Mouse (Mus musculus): Measurements from ENCODE around the gene Hexim2. TPM values are rescaled to one million over a fixed set of nuclear protein-coding genes. Genes with fewer than 3 reads are reported as not detected.

Gene Hexim2
- polyA plus RNA-seq, 1 experiment from 2014 or later = 5.6 TPM

- H3K9ac ChIP-seq (ENCODE audit: low read depth, low read length) = no peak overlapping the region
- 67% methylated on average over 7 of the region's 7 CpGs for WGBS (ENCODE audit: insufficient replicate concordance)
- H3K4me3 ChIP-seq (ENCODE audit: low read depth, low read length) = no peak overlapping the region
- no peak overlapping the region for H3K4me2 ChIP-seq
- no peak overlapping the region for H3K27ac ChIP-seq (ENCODE audit: low read depth, low read length)
- no peaks in the 10 kb centered on the region for H3K36me3 ChIP-seq (ENCODE audit: control insufficient read depth, insufficient read depth, low read length)
- no peaks in the 10 kb centered on the region; the same call in 1 of the 2 replicates for H3K27me3 ChIP-seq (ENCODE audit: control insufficient read depth, insufficient read depth, low read length)
- ATAC-seq (replicated peaks; ENCODE audit: insufficient number of reproducible peaks, low FRiP score, low TSS enrichment) = no peak
- H3K9me3 ChIP-seq (replicated peaks; ENCODE audit: control insufficient read depth, low read length) = no peaks in the 10 kb centered on the region
- no peaks in the 10 kb centered on the region for H3K4me1 ChIP-seq (ENCODE audit: control insufficient read depth, insufficient read depth, low read length)
Observed at GRCm38 (mm10) chr11:103161449-103161848, 29.2 kb downstream of the Hexim2 start.

- H3K4me2 ChIP-seq = no peak overlapping the region
- WGBS (ENCODE audit: insufficient replicate concordance) = 83% methylated on average over 5 of the region's 5 CpGs
- H3K9me3 ChIP-seq (replicated peaks; ENCODE audit: control insufficient read depth, low read length) = no peaks in the 10 kb centered on the region
- H3K27me3 ChIP-seq (ENCODE audit: control insufficient read depth, insufficient read depth, low read length) = no peaks in the 10 kb centered on the region; the same call in 1 of the 2 replicates
- no peak for ATAC-seq (replicated peaks; ENCODE audit: insufficient number of reproducible peaks, low FRiP score, low TSS enrichment)
- no peak overlapping the region for H3K9ac ChIP-seq (ENCODE audit: low read depth, low read length)
- no peak overlapping the region for H3K27ac ChIP-seq (ENCODE audit: low read depth, low read length)
- H3K4me1 ChIP-seq (ENCODE audit: control insufficient read depth, insufficient read depth, low read length) = no peaks in the 10 kb centered on the region
- H3K36me3 ChIP-seq (ENCODE audit: control insufficient read depth, insufficient read depth, low read length) = no peaks in the 10 kb centered on the region
- no peak overlapping the region for H3K4me3 ChIP-seq (ENCODE audit: low read depth, low read length)
Observed at GRCm38 (mm10) chr11:103162132-103162531, 29.9 kb downstream of the Hexim2 start.

- H3K4me2 ChIP-seq = peak overlapping the region; percentile 31; the same call in 1 of the 2 replicates
- no peaks in the 10 kb centered on the region for H3K9me3 ChIP-seq (replicated peaks; ENCODE audit: control insufficient read depth, low read length)
- ATAC-seq (replicated peaks; ENCODE audit: insufficient number of reproducible peaks, low FRiP score, low TSS enrichment) = no peak; the same call in 1 of the 2 replicates
- H3K27ac ChIP-seq (ENCODE audit: low read depth, low read length) = no peak overlapping the region
- no peaks in the 10 kb centered on the region for H3K36me3 ChIP-seq (ENCODE audit: control insufficient read depth, insufficient read depth, low read length)
- no peak overlapping the region for H3K4me3 ChIP-seq (ENCODE audit: low read depth, low read length)
- H3K27me3 ChIP-seq (ENCODE audit: control insufficient read depth, insufficient read depth, low read length) = peaks cover 4% of the 10 kb centered on the region
- WGBS (ENCODE audit: insufficient replicate concordance) = 19% methylated on average over 10 of the region's 10 CpGs
- no peaks in the 10 kb centered on the region for H3K4me1 ChIP-seq (ENCODE audit: control insufficient read depth, insufficient read depth, low read length)
- H3K9ac ChIP-seq (ENCODE audit: low read depth, low read length) = no peak overlapping the region
Observed at GRCm38 (mm10) chr11:103164391-103164790, 32.2 kb downstream of the Hexim2 start.

- no peak overlapping the region for H3K4me3 ChIP-seq (ENCODE audit: low read depth, low read length)
- no peak for ATAC-seq (replicated peaks; ENCODE audit: insufficient number of reproducible peaks, low FRiP score, low TSS enrichment)
- no peaks in the 10 kb centered on the region for H3K36me3 ChIP-seq (ENCODE audit: control insufficient read depth, insufficient read depth, low read length)
- H3K27ac ChIP-seq (ENCODE audit: low read depth, low read length) = no peak overlapping the region
- H3K4me1 ChIP-seq (ENCODE audit: control insufficient read depth, insufficient read depth, low read length) = peaks cover 13% of the 10 kb centered on the region
- 24% methylated on average over 9 of the region's 9 CpGs for WGBS (ENCODE audit: insufficient replicate concordance)
- no peaks in the 10 kb centered on the region for H3K9me3 ChIP-seq (replicated peaks; ENCODE audit: control insufficient read depth, low read length)
- H3K9ac ChIP-seq (ENCODE audit: low read depth, low read length) = no peak overlapping the region
- peaks cover 46% of the 10 kb centered on the region for H3K27me3 ChIP-seq (ENCODE audit: control insufficient read depth, insufficient read depth, low read length)
- H3K4me2 ChIP-seq = no peak overlapping the region
Observed at GRCm38 (mm10) chr11:103168690-103169390, 36.6 kb downstream of the Hexim2 start.

GRCm38 (mm10) chr11:103169664-103170063, 37.4 kb downstream of the Hexim2 start:
- Histone ChIP-seq H3K4me2 (no peak overlapping the region), H3K9ac (ENCODE audit: low read depth, low read length) (no peak overlapping the region), H3K4me1 (ENCODE audit: control insufficient read depth, insufficient read depth, low read length) (peaks cover 14% of the 10 kb centered on the region), H3K9me3 (replicated peaks; ENCODE audit: control insufficient read depth, low read length) (no peaks in the 10 kb centered on the region), H3K27me3 (ENCODE audit: control insufficient read depth, insufficient read depth, low read length) (peaks cover 46% of the 10 kb centered on the region), H3K27ac (ENCODE audit: low read depth, low read length) (no peak overlapping the region), H3K36me3 (ENCODE audit: control insufficient read depth, insufficient read depth, low read length) (no peaks in the 10 kb centered on the region), H3K4me3 (ENCODE audit: low read depth, low read length) (no peak overlapping the region)
- 79% methylated on average over 5 of the region's 5 CpGs for WGBS (ENCODE audit: insufficient replicate concordance)
- ATAC-seq (replicated peaks; ENCODE audit: insufficient number of reproducible peaks, low FRiP score, low TSS enrichment) = no peak

GRCm38 (mm10) chr11:103170111-103170493, 37.9 kb downstream of the Hexim2 start:
- Histone ChIP-seq H3K4me1 (ENCODE audit: control insufficient read depth, insufficient read depth, low read length) (peaks cover 18% of the 10 kb centered on the region), H3K9ac (ENCODE audit: low read depth, low read length) (no peak overlapping the region), H3K4me3 (ENCODE audit: low read depth, low read length) (peak overlapping the region; percentile 57), H3K36me3 (ENCODE audit: control insufficient read depth, insufficient read depth, low read length) (no peaks in the 10 kb centered on the region), H3K4me2 (peak overlapping the region; percentile 85), H3K9me3 (replicated peaks; ENCODE audit: control insufficient read depth, low read length) (no peaks in the 10 kb centered on the region), H3K27ac (ENCODE audit: low read depth, low read length) (no peak overlapping the region), H3K27me3 (ENCODE audit: control insufficient read depth, insufficient read depth, low read length) (peaks cover 46% of the 10 kb centered on the region)
- no peak for ATAC-seq (replicated peaks; ENCODE audit: insufficient number of reproducible peaks, low FRiP score, low TSS enrichment)
- WGBS (ENCODE audit: insufficient replicate concordance) = 46% methylated on average over 3 of the region's 3 CpGs

GRCm38 (mm10) chr11:103170494-103171285, 38.5 kb downstream of the Hexim2 start, which contains the start of gene Fmnl1:
Fmnl1 (plus strand) TSS chr11:103171107.
- Histone ChIP-seq H3K4me1 (ENCODE audit: control insufficient read depth, insufficient read depth, low read length) (peaks cover 18% of the 10 kb centered on the region), H3K4me2 (peak within 1 kb of the TSS; percentile 85), H3K27ac (ENCODE audit: low read depth, low read length) (no peak within 1 kb of the TSS), H3K27me3 (ENCODE audit: control insufficient read depth, insufficient read depth, low read length) (peaks cover 46% of the 10 kb centered on the region), H3K4me3 (ENCODE audit: low read depth, low read length) (peak within 1 kb of the TSS; percentile 57), H3K9me3 (replicated peaks; ENCODE audit: control insufficient read depth, low read length) (no peaks in the 10 kb centered on the region), H3K9ac (ENCODE audit: low read depth, low read length) (peak within 1 kb of the TSS; percentile 12), H3K36me3 (ENCODE audit: control insufficient read depth, insufficient read depth, low read length) (no peaks in the 10 kb centered on the region)
- peak; percentile 28; the same call in 1 of the 2 replicates for ATAC-seq (replicated peaks; ENCODE audit: insufficient number of reproducible peaks, low FRiP score, low TSS enrichment)
- WGBS (ENCODE audit: insufficient replicate concordance) = 1% methylated on average over 42 of the region's 84 CpGs

- WGBS (ENCODE audit: insufficient replicate concordance) = 2% methylated on average over 20 of the region's 23 CpGs
- Histone ChIP-seq H3K9ac (ENCODE audit: low read depth, low read length) (peak overlapping the region; percentile 12; the same call in 1 of the 2 replicates), H3K4me3 (ENCODE audit: low read depth, low read length) (peak overlapping the region; percentile 57), H3K27ac (ENCODE audit: low read depth, low read length) (no peak overlapping the region), H3K4me2 (peak overlapping the region; percentile 85), H3K27me3 (ENCODE audit: control insufficient read depth, insufficient read depth, low read length) (peaks cover 46% of the 10 kb centered on the region), H3K4me1 (ENCODE audit: control insufficient read depth, insufficient read depth, low read length) (peaks cover 18% of the 10 kb centered on the region), H3K9me3 (replicated peaks; ENCODE audit: control insufficient read depth, low read length) (no peaks in the 10 kb centered on the region), H3K36me3 (ENCODE audit: control insufficient read depth, insufficient read depth, low read length) (no peaks in the 10 kb centered on the region)
- ATAC-seq (replicated peaks; ENCODE audit: insufficient number of reproducible peaks, low FRiP score, low TSS enrichment) = 0 out of 2 replicates have a peak, but pooled peaks have one; percentile 11
Observed at GRCm38 (mm10) chr11:103171286-103171620, 39.0 kb downstream of the Hexim2 start.
